Mouse (Mus musculus): ENCODE data around the gene Opcml.

DNA sequence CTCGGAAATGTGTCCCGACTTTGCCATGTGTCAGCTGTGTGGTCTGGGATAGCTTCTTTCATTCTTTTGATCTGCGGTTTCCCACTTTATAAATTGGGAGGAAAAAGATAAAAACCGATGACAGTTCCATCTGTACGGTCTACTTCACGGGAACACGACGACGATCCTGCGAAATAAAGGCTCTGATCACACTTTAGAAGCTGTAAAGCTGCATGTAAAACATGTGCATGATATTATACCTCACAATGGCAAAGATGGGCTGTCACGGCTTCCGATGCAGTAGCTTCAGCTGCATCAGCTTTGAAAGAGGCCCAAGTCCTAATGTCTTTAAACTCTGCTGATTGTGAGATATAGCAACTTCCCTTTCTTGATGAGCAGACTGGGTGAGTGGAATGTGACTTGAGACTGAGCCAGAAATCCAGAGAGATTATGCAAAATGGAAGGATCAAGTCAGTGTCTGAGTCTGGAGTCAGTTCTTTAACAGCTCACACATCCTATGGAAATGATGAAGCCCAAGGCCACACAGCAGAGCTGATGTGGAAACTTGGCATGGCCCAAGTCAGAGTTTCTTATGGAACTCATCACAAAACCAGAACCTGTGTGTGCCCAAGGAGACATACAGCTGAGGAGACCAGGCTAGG lies 349.5 kb downstream of the Opcml start:
- TF ChIP-seq POLR2A (IDR thresholded peaks at IDR 0.05; ENCODE audit: extremely low read depth, insufficient read depth, low read length) (no peak), CTCF (IDR thresholded peaks at IDR 0.05; ENCODE audit: extremely low read depth, insufficient read depth, low read length) (no peak)

Measured in cortical plate, adult 2 months (tissue).